Mouse (Mus musculus): ENCODE data around the gene Stk39. TPM values are rescaled to one million over a fixed set of nuclear protein-coding genes. Genes with fewer than 3 reads are reported as not detected.
A peak's percentile ranks its signal among the peaks of the same experiment; 100 is the strongest.

Gene Stk39
- total RNA-seq, 2 experiments from 2014 or later, result 24.1 to 24.3 TPM

- no peak for DNase-seq (ENCODE audit: low spot score in 2 of 2)
These were observed 85.7 kb downstream of the Stk39 start for GRCm38 (mm10) chr2:68386313-68386863.

GRCm38 (mm10) chr2:68385654-68386312, 86.3 kb downstream of the Stk39 start:
- no peak for DNase-seq (ENCODE audit: low spot score in 2 of 2)

GRCm38 (mm10) chr2:68383964-68384363, 88.1 kb downstream of the Stk39 start:
- DNase-seq (ENCODE audit: low spot score in 2 of 2), result no peak

GRCm38 (mm10) chr2:68382394-68383059, 89.5 kb downstream of the Stk39 start:
- no peak for DNase-seq (ENCODE audit: low spot score in 2 of 2)

GRCm38 (mm10) chr2:68381881-68382280, 90.2 kb downstream of the Stk39 start:
- DNase-seq (ENCODE audit: low spot score in 2 of 2), result no peak

GRCm38 (mm10) chr2:68381205-68381604, 90.9 kb downstream of the Stk39 start:
- no peak for DNase-seq (ENCODE audit: low spot score in 2 of 2)

- DNase-seq (ENCODE audit: low spot score in 2 of 2), result peak in 1 of 2 experiments; percentile 12
These were observed 92.4 kb downstream of the Stk39 start for GRCm38 (mm10) chr2:68379631-68380030.

- no peak for DNase-seq (ENCODE audit: low spot score in 2 of 2)
These were observed 93.7 kb downstream of the Stk39 start for GRCm38 (mm10) chr2:68378319-68378718.

GRCm38 (mm10) chr2:68377251-68377681, 94.8 kb downstream of the Stk39 start:
- DNase-seq (ENCODE audit: low spot score in 2 of 2), result no peak

- peak in 1 of 2 experiments; percentile 71 for DNase-seq (ENCODE audit: low spot score in 2 of 2)
These were observed 95.4 kb downstream of the Stk39 start for GRCm38 (mm10) chr2:68376660-68377059.

- DNase-seq (ENCODE audit: low spot score in 2 of 2), result no peak
These were observed 97.9 kb downstream of the Stk39 start for GRCm38 (mm10) chr2:68374202-68374601.

GRCm38 (mm10) chr2:68371912-68372311, 100.2 kb downstream of the Stk39 start:
- DNase-seq (ENCODE audit: low spot score in 2 of 2), result no peak

- no peak for DNase-seq (ENCODE audit: low spot score in 2 of 2)
These were observed 101.7 kb downstream of the Stk39 start for GRCm38 (mm10) chr2:68370326-68370725.

GRCm38 (mm10) chr2:68369080-68369479, 103.0 kb downstream of the Stk39 start:
- no peak for DNase-seq (ENCODE audit: low spot score in 2 of 2)

- no peak for DNase-seq (ENCODE audit: low spot score in 2 of 2)
These were observed 104.1 kb downstream of the Stk39 start for GRCm38 (mm10) chr2:68367944-68368343.

- DNase-seq (ENCODE audit: low spot score in 2 of 2), result no peak
These were observed 105.2 kb downstream of the Stk39 start for GRCm38 (mm10) chr2:68366897-68367193.

GRCm38 (mm10) chr2:68366091-68366896, 105.8 kb downstream of the Stk39 start:
- DNase-seq (ENCODE audit: low spot score in 2 of 2), result no peak

- no peak for DNase-seq (ENCODE audit: low spot score in 2 of 2)
These were observed 106.6 kb downstream of the Stk39 start for GRCm38 (mm10) chr2:68365504-68365903.

- DNase-seq (ENCODE audit: low spot score in 2 of 2), result no peak
These were observed 107.7 kb downstream of the Stk39 start for GRCm38 (mm10) chr2:68364181-68364900.

- no peak for DNase-seq (ENCODE audit: low spot score in 2 of 2)
These were observed 108.9 kb downstream of the Stk39 start for GRCm38 (mm10) chr2:68363159-68363558.

- DNase-seq (ENCODE audit: low spot score in 2 of 2), result no peak
These were observed 110.4 kb downstream of the Stk39 start for GRCm38 (mm10) chr2:68361701-68362100.

All from gastrocnemius, postnatal 4 days (tissue).